Mouse (Mus musculus) left cerebral cortex, adult 9 months (tissue): ENCODE measurements around the gene Mcidas.
A peak's percentile ranks its signal among the peaks of the same experiment; 100 is the strongest.

Experiments used
- DNase-seq, 2 experiments: peaks; one replicate each; pipeline ENCODE4 v3.0.0; 2022; ENCODE audit warnings: low spot score in 2 of 2

Gene Mcidas

GRCm38 (mm10) chr13:112993531-112994152, at the start of gene Mcidas:
Mcidas (plus strand) TSS chr13:112993845.
- DNase-seq: no peak

- DNase-seq: peak in 1 of 2 experiments; percentile 49
These were observed 48.3 kb upstream of the Mcidas start for GRCm38 (mm10) chr13:112945312-112945711.

GRCm38 (mm10) chr13:112945900-112946299, 47.7 kb upstream of the Mcidas start:
- DNase-seq: no peak

GRCm38 (mm10) chr13:112954067-112954466, 39.6 kb upstream of the Mcidas start:
- DNase-seq: no peak

GRCm38 (mm10) chr13:112963081-112963480, 30.6 kb upstream of the Mcidas start:
- DNase-seq: no peak

GRCm38 (mm10) chr13:112964421-112964820, 29.2 kb upstream of the Mcidas start:
- DNase-seq: no peak

- DNase-seq: no peak
These were observed 26.4 kb upstream of the Mcidas start for GRCm38 (mm10) chr13:112967267-112967666.

- no peak for DNase-seq
These were observed 16.9 kb upstream of the Mcidas start for GRCm38 (mm10) chr13:112976720-112977119.

- no peak for DNase-seq
These were observed 7.8 kb upstream of the Mcidas start for GRCm38 (mm10) chr13:112985605-112986450.

GRCm38 (mm10) chr13:112986451-112986950, 7.1 kb upstream of the Mcidas start:
- no peak for DNase-seq

- DNase-seq: peak; percentile 89 to 92
These were observed 6.1 kb upstream of the Mcidas start, which contains the start of gene Ccno for GRCm38 (mm10) chr13:112987532-112987943. Ccno (plus strand) TSS chr13:112987802.

GRCm38 (mm10) chr13:112987991-112988390, 5.7 kb upstream of the Mcidas start:
- no peak for DNase-seq

- DNase-seq: no peak
These were observed 4.8 kb upstream of the Mcidas start for GRCm38 (mm10) chr13:112988866-112989265.

GRCm38 (mm10) chr13:112989541-112989940, 4.1 kb upstream of the Mcidas start:
- DNase-seq: no peak

- no peak for DNase-seq
These were observed 3.3 kb upstream of the Mcidas start for GRCm38 (mm10) chr13:112990346-112990745.

GRCm38 (mm10) chr13:112994191-112994590, 546 bp downstream of the Mcidas start:
- DNase-seq: peak in 1 of 2 experiments; percentile 61

- no peak for DNase-seq
These were observed 2.8 kb downstream of the Mcidas start for GRCm38 (mm10) chr13:112996407-112996806.

GRCm38 (mm10) chr13:112997369-112997768, 3.7 kb downstream of the Mcidas start:
- DNase-seq: no peak

- peak; percentile 30 to 53 for DNase-seq
These were observed 5.0 kb downstream of the Mcidas start for GRCm38 (mm10) chr13:112998427-112999201.

- DNase-seq: no peak
These were observed 6.4 kb downstream of the Mcidas start for GRCm38 (mm10) chr13:113000090-113000489.

GRCm38 (mm10) chr13:113000576-113001318, 7.1 kb downstream of the Mcidas start:
- no peak for DNase-seq
